Mouse (Mus musculus) bone marrow, adult 2 months (tissue): Measurements from ENCODE around the gene Pi4kb.
"Not testable (repeated sequence)": the region's sequence is repeated elsewhere in the genome, so short reads cannot be mapped to it uniquely, and the experiment has no call there.

Experiments used
- CTCF ChIP-seq: fragments of 200-500 bp; IDR thresholded peaks from 2 replicates; pipeline ENCODE4 v1.5.1; 2011; ENCODE audit warnings: low read length, control low read depth; ENCODE audit not compliant: control insufficient read depth, insufficient read depth
- POLR2A ChIP-seq: fragments of 200-500 bp; IDR thresholded peaks from 2 replicates; pipeline ENCODE4 v1.6.1; 2011; ENCODE audit warnings: low read depth, mild to moderate bottlenecking, control low read depth, low read length, borderline replicate concordance; ENCODE audit not compliant: control insufficient read depth

DNA sequence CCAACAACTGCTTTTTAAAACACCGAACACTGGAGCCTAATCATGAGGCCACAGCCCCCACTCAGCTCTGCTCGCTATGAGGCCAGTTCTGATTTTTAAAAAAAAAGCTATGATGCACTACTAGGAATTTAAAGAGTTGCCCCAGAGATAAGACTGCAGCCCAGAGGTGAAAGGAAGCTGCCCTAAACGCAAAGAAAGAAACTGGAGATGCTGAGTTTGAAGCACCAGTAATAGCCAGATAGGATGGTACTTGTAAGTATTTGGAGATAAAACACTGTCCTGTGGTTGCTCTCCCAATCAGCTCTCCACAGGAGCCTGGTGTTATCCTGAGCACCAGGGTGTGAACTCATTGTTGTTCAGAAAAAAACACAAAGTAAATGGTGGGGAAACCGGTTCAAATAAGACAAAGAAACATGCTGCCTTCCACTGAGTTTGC, 48.2 kb upstream of the Pi4kb start:
- not testable (repeated sequence) for TF ChIP-seq CTCF, POLR2A
